Mouse (Mus musculus) lung, adult 18-20 months (tissue): ENCODE measurements around the gene Acer2.

Experiments used
- DNase-seq, 2 experiments: peaks; one replicate each; pipeline ENCODE4 v3.0.0; 2022; ENCODE audit warnings: mixed read lengths in 2 of 2

The Acer2 gene

DNA sequence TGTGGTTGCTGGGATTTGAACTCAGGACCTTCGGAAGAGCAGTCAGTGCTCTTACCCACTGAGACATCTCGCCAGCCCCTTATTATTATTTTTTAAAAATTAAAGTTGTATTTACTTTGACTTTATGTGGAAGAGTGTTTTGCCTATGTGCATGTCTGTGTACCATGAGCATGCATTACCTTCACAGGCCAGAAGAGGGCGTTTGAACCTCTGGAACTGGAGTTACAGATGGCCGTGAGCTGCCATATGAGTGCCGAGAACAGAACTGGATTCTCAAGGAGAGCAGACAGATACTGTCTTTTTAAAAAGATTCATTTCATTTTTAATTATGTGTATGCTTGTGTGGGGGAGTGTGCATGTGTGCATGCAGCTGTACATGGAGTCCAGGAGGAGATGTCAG is 13.7 kb downstream of the Acer2 start:
- DNase-seq, result no peak

DNA sequence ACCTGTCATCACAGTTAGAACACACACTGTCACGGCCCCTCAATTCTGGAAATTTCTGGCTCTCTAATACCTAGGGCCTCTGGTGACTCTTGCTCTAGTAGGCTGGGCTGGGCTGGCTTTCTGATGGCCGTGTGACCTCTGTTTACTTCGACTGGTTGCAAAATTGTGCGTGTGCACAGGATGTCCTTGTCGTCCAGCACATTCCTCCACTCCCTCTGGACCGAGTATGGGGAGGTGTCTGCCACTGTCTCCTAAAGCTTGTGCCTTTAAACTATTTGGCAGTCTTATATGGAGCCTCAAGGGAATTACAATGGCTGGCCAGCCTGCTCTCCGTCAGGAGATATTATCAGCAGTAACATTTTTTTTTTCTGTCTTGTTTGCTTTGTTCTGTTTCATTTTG is 23.2 kb downstream of the Acer2 start:
- peak; percentile 51 to 65 for DNase-seq

DNA sequence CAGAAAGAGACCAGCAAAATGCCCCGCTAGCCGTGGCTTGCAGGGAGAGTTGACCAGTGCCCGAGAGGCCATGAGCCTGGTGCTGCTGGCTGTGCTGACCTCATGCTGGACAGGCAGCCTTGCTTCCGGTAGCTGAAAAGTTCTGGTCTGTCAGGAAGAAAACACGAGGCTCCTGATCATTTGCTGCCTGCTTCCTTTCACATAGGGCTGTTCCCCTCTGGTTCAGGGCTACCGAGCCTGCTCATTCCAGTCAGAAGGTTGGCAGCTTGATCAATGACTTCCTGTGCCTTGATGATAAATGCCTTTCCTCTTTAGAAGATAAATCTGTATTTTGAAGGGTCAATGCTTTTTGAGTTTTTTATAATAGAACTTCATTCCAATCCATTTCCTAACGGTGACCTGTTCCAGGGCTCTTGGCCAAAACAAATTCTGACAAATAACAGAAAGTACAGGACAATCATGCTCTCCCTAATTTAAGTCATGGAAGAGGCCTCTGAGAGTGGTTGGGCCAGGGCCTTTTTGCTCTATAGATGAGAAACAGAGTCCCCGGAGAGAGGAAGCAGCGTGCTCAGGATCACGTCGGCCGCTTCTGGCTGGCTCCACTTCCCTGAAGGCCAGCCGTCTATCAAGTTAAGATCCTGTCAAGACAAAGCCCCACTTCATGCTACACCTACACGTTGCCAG is 24.7 kb downstream of the Acer2 start:
- DNase-seq, result peak; percentile 63 to 79

DNA sequence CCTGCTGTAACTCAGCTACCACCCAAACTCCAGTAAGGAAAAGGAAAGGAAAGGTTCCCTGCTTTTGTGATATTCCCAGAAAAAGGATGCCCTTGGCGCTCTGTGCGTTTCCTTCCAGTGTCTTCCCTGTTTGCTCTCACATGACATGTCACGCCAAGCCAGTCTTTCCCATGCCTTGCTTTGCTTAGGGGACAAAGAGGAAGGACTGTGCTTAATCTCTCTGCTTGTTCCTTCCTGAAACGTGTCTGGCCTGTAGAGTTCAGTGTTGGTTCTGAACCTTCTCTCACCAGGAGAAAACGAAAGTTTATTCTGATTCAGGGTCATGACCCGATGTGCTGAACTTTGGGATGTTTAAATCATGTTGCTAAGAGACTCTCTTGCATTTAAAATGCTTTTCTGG is 28.2 kb downstream of the Acer2 start:
- DNase-seq, result peak; percentile 63 to 77

DNA sequence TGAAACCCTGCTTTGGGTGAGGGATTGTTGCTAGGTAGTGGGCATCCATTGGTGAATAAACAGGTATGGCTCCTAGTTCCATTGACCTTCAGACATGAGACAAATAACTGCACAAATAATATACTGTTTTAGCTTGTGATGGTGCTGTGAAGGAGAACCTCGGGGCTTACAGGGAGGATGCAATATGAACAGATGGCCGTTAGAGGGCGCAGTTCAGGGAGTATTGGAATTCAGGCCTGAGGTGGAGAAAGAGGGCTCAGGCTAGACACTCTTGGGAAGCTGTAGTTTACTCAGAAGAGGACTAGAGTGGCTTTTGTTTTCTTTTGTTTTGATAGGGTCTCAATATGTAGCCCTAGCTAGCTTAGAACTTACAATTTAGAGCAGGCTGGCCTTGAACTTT is 30.8 kb downstream of the Acer2 start:
- DNase-seq, result no peak

DNA sequence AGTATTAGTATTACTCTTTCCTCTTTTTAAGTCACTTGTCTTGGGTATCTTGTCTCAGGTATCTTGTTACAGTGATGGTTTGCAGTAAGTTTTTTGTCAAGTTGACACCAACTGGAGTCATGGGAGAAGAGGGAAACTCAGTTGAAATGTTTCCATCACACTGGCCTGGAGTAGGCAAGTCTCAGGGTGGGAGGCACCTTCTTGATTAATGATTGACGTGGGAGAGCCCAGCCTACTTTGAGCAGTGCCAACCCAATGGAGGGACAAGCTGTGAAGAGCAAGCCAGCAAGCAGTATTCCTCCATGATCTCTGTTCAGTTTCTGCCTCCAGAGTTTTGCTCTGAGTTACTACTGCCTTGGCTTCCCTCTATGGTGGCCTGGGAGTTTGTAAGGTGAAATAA is 31.7 kb downstream of the Acer2 start:
- DNase-seq, result no peak

GRCm38 (mm10) chr4:86911576-86912341 is 37.6 kb downstream of the Acer2 start:
- DNase-seq, result no peak

GRCm38 (mm10) chr4:86912757-86913156 is 38.6 kb downstream of the Acer2 start:
- no peak for DNase-seq

GRCm38 (mm10) chr4:86916062-86916461 is 41.9 kb downstream of the Acer2 start:
- no peak for DNase-seq

DNA sequence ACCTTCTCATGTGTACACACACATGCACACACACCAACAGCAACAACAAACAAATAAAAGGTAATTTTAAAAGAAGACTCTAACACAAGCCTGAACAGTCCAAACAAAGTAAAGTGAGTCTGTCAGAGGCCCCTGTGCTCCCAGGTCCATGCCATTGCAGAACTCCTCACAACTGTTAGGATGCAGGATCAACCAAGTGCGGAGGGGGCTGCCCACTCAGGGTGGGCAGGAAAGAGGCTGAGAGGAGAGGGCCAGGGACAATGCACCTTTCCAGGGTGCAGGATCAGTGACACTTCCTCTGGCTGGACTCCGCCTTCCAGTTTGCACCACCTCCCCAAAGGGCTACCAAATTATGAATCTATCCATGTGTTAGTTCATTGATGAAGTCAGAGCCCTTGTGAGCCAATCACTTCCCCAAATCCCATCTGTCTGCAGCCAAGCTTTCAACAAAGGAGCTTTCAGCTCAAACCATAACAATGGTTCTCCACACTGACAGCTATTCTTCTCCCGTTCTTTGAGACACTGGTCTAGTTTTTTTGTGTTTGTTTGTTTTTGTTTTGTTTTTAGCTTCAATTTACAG is 49.4 kb downstream of the Acer2 start:
- DNase-seq, result no peak

DNA sequence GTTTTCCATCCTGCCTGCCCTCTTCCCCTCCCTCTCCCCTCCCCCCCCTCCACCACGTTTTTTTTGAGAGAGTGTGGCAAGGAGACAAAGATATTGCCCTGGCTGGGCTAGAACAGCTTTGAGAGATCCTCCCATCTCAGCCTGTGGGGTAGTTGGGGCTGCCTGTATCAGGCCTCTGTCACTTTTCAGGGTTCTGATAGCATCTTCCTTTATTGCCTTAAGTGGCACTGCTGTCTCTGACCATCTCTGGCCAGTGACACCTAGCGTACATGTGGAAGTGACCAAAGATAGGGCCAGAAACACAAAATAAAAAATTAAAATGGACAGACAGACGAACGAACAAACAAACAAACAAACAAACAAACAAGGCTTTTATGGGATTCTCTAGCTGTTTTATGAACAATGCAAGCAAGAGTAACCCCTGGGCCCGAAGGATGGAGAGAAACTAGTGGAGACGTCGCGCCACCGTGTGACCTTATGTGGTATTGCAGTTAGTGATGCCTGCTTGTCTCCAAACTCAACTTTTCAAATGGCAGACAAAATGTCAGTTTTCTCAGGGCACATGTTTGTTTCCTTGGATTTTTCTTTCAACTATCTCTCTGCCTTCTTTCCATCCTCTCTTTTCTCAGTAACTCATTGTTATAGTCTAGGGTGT is 50.7 kb downstream of the Acer2 start:
- DNase-seq, result peak; percentile 69 to 70

- no peak for DNase-seq
These were observed 52.8 kb downstream of the Acer2 start for GRCm38 (mm10) chr4:86926997-86927396.

DNA sequence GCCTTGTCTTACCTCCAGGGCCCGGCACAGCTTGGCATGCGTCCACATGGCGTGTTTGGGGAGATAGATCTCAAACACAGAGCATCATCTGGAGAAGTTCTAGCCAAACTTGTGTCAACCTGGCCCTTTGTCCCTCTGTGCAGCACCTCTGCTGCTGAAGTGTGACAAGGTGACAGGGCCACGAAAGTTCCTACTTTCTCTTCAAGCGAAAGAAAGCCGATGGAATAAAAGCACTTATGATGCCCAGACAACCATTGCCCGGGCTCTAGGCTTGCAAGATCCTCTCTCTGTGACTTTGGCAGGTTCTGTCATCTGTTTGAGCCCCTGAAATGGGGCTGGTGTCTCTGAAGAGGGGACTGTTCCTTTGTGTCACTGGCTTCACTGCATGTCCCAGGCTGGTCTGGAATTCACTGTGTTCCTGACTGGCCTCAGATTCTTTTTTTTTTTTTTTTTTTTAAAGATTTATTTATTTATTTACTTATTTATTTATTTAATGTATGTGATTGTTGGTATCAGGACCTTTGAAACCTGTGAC is 56.0 kb downstream of the Acer2 start:
- no peak for DNase-seq

DNA sequence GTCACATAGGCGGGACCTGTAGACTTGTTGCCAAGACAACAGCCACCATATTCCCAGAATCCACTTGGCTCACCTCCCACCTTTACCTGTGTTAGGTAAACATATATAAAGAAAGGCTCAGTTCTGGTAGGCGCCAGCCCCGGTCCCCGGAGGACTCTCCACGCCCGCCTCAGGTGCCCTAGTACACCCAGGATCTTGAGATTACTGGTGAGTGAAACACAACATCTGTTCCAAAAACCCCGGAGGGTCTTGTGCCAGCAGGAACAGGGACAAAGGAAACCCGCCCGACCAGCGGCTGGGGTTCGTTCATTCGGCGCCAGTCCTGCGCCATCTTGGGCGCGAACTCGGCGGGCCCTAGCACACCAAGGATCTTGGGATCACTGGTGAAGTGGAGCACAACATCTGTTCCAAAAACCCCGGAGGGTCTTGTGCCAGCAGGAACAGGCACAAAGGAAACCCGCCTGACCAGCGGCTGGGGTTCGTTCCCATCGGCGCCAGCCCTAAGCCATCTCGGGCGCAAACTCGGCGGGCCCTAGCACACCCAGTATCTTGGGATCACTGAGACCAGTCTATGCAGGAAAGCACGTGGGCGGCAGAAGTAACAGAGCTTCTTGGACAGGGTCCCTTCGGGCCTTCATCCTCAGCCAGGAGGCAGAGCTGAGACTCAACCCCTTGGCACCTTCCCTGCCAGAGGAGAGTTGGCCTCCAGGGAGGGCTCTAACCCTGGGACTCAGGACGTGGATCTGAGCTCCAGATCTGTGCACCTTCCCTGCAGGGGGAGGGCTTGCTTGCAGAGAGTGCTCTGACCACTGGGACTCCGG is 56.6 kb downstream of the Acer2 start:
- peak; percentile 14 to 22 for DNase-seq

- no peak for DNase-seq
These were observed 58.8 kb downstream of the Acer2 start for GRCm38 (mm10) chr4:86933026-86933425.

- no peak for DNase-seq
These were observed 62.0 kb downstream of the Acer2 start for GRCm38 (mm10) chr4:86936217-86936616.

- DNase-seq, result no peak
These were observed 62.5 kb downstream of the Acer2 start for GRCm38 (mm10) chr4:86936706-86937105.

DNA sequence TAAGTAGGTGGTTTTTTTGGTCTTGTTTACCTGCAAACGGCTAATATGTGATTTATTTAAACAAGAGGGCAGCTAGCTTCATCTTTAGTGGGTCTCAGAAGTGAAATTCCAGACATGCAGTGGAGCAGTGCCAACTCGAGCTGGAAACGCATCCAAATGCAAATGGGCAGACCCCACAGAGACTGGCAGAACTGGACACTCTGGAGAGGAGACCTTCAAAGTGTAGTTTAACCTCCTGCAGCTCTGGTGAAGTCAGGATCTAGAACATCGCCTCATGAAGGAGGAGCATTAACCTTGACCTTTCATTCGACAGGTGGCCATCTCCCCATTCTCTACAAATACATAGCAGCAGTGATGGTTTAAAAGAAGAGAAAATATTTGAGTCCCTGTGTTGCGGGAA is 68.5 kb downstream of the Acer2 start:
- DNase-seq, result no peak

DNA sequence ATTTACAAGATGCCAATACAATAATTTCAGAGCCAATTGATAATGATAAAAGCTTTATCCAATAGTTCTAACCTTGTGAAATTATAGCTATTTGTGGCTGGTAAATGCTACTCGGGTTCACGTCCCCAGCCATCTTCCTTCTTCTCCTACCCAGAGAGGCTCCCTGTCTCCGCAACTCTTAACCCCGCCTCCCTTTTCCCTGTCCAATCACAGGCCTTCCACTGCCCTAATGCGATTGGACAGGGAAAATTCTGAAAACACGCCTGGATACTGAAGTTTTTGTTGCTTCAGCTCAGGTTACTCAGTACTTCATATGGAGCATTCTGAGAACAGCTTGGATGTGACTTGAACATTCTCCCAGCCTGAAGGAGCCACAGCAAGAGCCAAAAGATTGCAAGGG is 69.1 kb downstream of the Acer2 start:
- no peak for DNase-seq

DNA sequence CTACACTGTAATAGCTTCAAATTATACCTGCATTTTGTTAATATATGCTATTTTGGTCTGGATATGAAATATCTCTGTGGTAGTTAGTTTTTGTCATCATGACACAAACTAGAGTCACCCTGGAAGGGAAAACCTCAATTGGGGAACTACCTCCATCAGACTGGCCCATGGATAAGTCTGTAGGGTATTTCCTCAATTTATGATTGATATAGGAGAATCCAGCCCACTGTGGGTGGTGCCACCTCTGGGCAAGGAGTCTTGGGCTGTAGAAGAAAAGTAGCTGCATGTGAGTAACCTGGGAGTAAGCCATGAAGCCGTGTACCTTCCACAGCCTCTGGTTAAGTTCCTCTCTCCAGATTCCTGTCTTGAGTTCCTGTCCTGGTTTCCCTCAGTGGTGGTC is 74.6 kb downstream of the Acer2 start:
- no peak for DNase-seq

DNA sequence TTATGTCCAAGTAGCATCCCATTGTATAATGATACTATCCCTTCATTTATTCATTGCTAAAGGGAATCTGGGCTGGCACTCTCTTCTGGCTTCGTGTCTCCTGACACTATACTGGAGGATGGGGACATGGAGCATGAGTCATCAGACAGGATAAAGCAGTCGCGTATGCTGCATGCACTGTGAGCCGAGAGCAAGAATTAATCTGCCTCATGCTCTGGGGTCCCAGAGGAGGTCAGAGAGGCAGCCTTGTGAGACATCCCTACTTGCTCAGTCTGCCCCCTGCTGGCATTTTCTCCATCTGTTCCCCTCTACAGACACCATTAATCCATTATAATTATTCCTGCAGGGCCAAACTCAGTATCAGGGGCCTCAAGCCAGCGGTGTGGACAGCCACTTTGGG is 79.3 kb downstream of the Acer2 start:
- no peak for DNase-seq

- no peak for DNase-seq
These were observed 81.3 kb downstream of the Acer2 start for GRCm38 (mm10) chr4:86955448-86955847.
